Comparison of ENCODE assay signal across 20 mouse cellular contexts in genomic region chr9:119835581-119836125, GRCm38 (mm10). TPM values are rescaled to one million over a fixed set of nuclear protein-coding genes. Genes with fewer than 3 reads are reported as not detected.
DNase-seq lines count a peak whose midpoint lies in the region; ATAC-seq and TF ChIP-seq lines count a peak whose summit lies in the region.
"Had no signal": no experiment of that assay in that cellular context is flagged by ENCODE, and none has a peak within 500 bp of the region (broad histone marks: within the 10 kb centered on the region; RNA-seq: fewer than 3 reads in every experiment).

No protein-coding gene starts in this region.

- peak overlapping the region; percentile 7; the same call in 1 of the 2 replicates for H3K9ac ChIP-seq in forebrain, embryonic 11.5 days (ENCODE audit: low read length)
- H3K9ac ChIP-seq: embryonic facial prominence, embryonic 13.5 days; liver, embryonic 13.5 days; lung, embryonic 15.5 days; midbrain, embryonic 13.5 days; stomach, embryonic 15.5 days had no signal

- ATAC-seq in forebrain, embryonic 11.5 days (replicated peaks; ENCODE audit: low FRiP score), result no peak
- ATAC-seq: midbrain, embryonic 13.5 days had no signal

- no peaks in the 10 kb centered on the region for H3K36me3 ChIP-seq in forebrain, embryonic 11.5 days (ENCODE audit: control insufficient read depth, insufficient read depth, low read length)
- no peaks in the 10 kb centered on the region for H3K36me3 ChIP-seq in kidney, adult 2 months (ENCODE audit: control insufficient read depth, insufficient read depth, low read length)
- no peaks in the 10 kb centered on the region for H3K36me3 ChIP-seq in midbrain, embryonic 10.5 days
- H3K36me3 ChIP-seq: embryonic facial prominence, embryonic 13.5 days; liver, embryonic 13.5 days; lung, embryonic 15.5 days; midbrain, embryonic 13.5 days; stomach, embryonic 15.5 days had no signal

- H3K4me3 ChIP-seq in forebrain, embryonic 11.5 days (ENCODE audit: low read depth, low read length), result no peak overlapping the region
- H3K4me3 ChIP-seq in kidney, adult 2 months (ENCODE audit: insufficient read depth, low read depth, low read length), result no peak overlapping the region
- H3K4me3 ChIP-seq in midbrain, embryonic 10.5 days, result no peak overlapping the region
- no peak overlapping the region for H3K4me3 ChIP-seq in gastrocnemius, adult 2 months
- H3K4me3 ChIP-seq: embryonic facial prominence, embryonic 13.5 days; heart, adult 2 months; layer of hippocampus, adult 2 months; liver, embryonic 13.5 days; lung, embryonic 15.5 days; midbrain, embryonic 13.5 days; myocyte; stomach, embryonic 15.5 days had no signal

- TF ChIP-seq CTCF in brain, embryonic 14.5 days (IDR thresholded peaks at IDR 0.05; ENCODE audit: borderline replicate concordance, extremely low read depth, insufficient read depth, insufficient read length), result no peak
- no peak for TF ChIP-seq CTCF in kidney, adult 2 months (conservative IDR thresholded peaks at IDR 0.05; ENCODE audit: insufficient read depth, insufficient read length, low read depth, low read length)
- no peak for TF ChIP-seq CTCF in gastrocnemius, adult 2 months (IDR thresholded peaks at IDR 0.05)

- intact Hi-C loops in gastrocnemius, adult 2 months (cut with DNase I), result no loop called here

- WGBS in forebrain, embryonic 11.5 days, result 41% methylated on average over 9 of the region's 9 CpGs
- WGBS in kidney, adult 2 months, result 29% methylated on average over 9 of the region's 9 CpGs
- 60% methylated on average over 9 of the region's 9 CpGs for WGBS in midbrain, embryonic 10.5 days

- no peaks in the 10 kb centered on the region for H3K9me3 ChIP-seq in forebrain, embryonic 11.5 days (ENCODE audit: control insufficient read depth, low read length)
- H3K9me3 ChIP-seq in midbrain, embryonic 10.5 days (replicated peaks), result no peaks in the 10 kb centered on the region
- H3K9me3 ChIP-seq: embryonic facial prominence, embryonic 13.5 days; liver, embryonic 13.5 days; lung, embryonic 15.5 days; midbrain, embryonic 13.5 days; stomach, embryonic 15.5 days had no signal

- TF ChIP-seq POLR2A in brain, embryonic 14.5 days (IDR thresholded peaks at IDR 0.05; ENCODE audit: borderline replicate concordance, extremely low read depth, insufficient read depth, insufficient read length, poor library complexity, severe bottlenecking), result no peak
- TF ChIP-seq POLR2A in kidney, adult 2 months (IDR thresholded peaks at IDR 0.05; ENCODE audit: low read depth, low read length), result no peak

- no peak overlapping the region for H3K4me2 ChIP-seq in forebrain, embryonic 11.5 days (ENCODE audit: low read depth, low read length, severe bottlenecking)
- H3K4me2 ChIP-seq: embryonic facial prominence, embryonic 13.5 days; liver, embryonic 13.5 days; lung, embryonic 15.5 days; midbrain, embryonic 13.5 days; stomach, embryonic 15.5 days had no signal

- no peaks in the 10 kb centered on the region for H3K27me3 ChIP-seq in forebrain, embryonic 11.5 days (ENCODE audit: control insufficient read depth, insufficient read depth, low read length)
- H3K27me3 ChIP-seq in kidney, adult 2 months (replicated peaks; ENCODE audit: control insufficient read depth, insufficient read depth, low read length), result no peaks in the 10 kb centered on the region
- H3K27me3 ChIP-seq in midbrain, embryonic 10.5 days (ENCODE audit: low read depth, poor library complexity, severe bottlenecking), result peaks cover 8% of the 10 kb centered on the region; the same call in 1 of the 2 replicates
- H3K27me3 ChIP-seq: liver, embryonic 13.5 days; lung, embryonic 15.5 days; midbrain, embryonic 13.5 days; stomach, embryonic 15.5 days had no signal

- H3K4me1 ChIP-seq in forebrain, embryonic 11.5 days (replicated peaks; ENCODE audit: control insufficient read depth, insufficient read depth, low read length), result no peaks in the 10 kb centered on the region; the same call in 1 of the 2 replicates
- H3K4me1 ChIP-seq in kidney, adult 2 months (ENCODE audit: control insufficient read depth, insufficient read depth, low read length), result peaks cover 15% of the 10 kb centered on the region; the same call in 1 of the 2 replicates
- peaks cover 6% of the 10 kb centered on the region for H3K4me1 ChIP-seq in midbrain, embryonic 10.5 days
- H3K4me1 ChIP-seq: liver, embryonic 13.5 days; lung, embryonic 15.5 days; stomach, embryonic 15.5 days had no signal

- no peak overlapping the region for H3K27ac ChIP-seq in forebrain, embryonic 11.5 days (ENCODE audit: low read depth, low read length)
- peak overlapping the region; percentile 66 for H3K27ac ChIP-seq in kidney, adult 2 months (ENCODE audit: insufficient read depth, low read depth, low read length)
- no peak overlapping the region for H3K27ac ChIP-seq in midbrain, embryonic 10.5 days (replicated peaks)
- no peak overlapping the region for H3K27ac ChIP-seq in gastrocnemius, adult 2 months
- H3K27ac ChIP-seq: embryonic facial prominence, embryonic 13.5 days; heart, adult 2 months; layer of hippocampus, adult 2 months; liver, embryonic 13.5 days; lung, embryonic 15.5 days; midbrain, embryonic 13.5 days; stomach, embryonic 15.5 days had no signal

- DNase-seq in brain, embryonic 14.5 days (ENCODE audit: low read depth), result peak; percentile 76
- DNase-seq in forebrain, embryonic 11.5 days (ENCODE audit: low spot score), result no peak
- DNase-seq in kidney, adult 2 months, result peak; percentile 77
- DNase-seq in kidney, postnatal 25 days, result peak; percentile 31 to 69
- no peak for DNase-seq in adrenal gland, adult (ENCODE audit: inconsistent age in 2 of 2, low spot score in 1 of 2)
- DNase-seq in midbrain, embryonic 10.5 days (ENCODE audit: low spot score), result no peak
- no peak for DNase-seq in gastrocnemius, adult 2 months
- DNase-seq: cerebellum, adult 9-10 months; heart, adult 2 months; heart, postnatal 10 days; liver, embryonic 13.5 days; spleen, adult 18-20 months; thymus, adult 2 months had no signal

RNA-seq across cellular contexts. Expression of gene Scn11a, which starts 10.4 kb away (rescaled TPM):
- polyA plus RNA-seq in brain, embryonic 14.5 days (2012; rRNA removed), result 0.18 and 0.21 TPM in 2 replicates
- polyA plus RNA-seq in forebrain, embryonic 11.5 days (2014; fragmentation: Nextera tagmentation; extraction: Ambion mirVana), result 1.1 and 1.5 TPM in 2 replicates
- polyA plus RNA-seq in kidney, adult 2 months (2012; rRNA removed), result 0.01 and 0.03 TPM in 2 replicates
- polyA plus RNA-seq in midbrain, embryonic 10.5 days (2016; fragmentation: Nextera tagmentation; extraction: Ambion mirVana), result 0.21 and 0.36 TPM in 2 replicates
- not detected for total RNA-seq in gastrocnemius, adult 2 months (2021)
- total RNA-seq: layer of hippocampus, adult 2 months had no signal
- polyA plus RNA-seq: cortical plate, adult 2 months; embryonic facial prominence, embryonic 13.5 days; liver, embryonic 13.5 days; lung, embryonic 15.5 days had no signal

RNA-seq across cellular contexts. Expression of gene Wdr48, which starts 59.0 kb away (rescaled TPM):
- 81.1 and 84.2 TPM in 2 replicates for polyA plus RNA-seq in brain, embryonic 14.5 days (2012; rRNA removed)
- 60.7 and 67.0 TPM in 2 replicates for polyA plus RNA-seq in forebrain, embryonic 11.5 days (2014; fragmentation: Nextera tagmentation; extraction: Ambion mirVana)
- polyA plus RNA-seq in kidney, adult 2 months (2012; rRNA removed), result 27.3 and 32.2 TPM in 2 replicates
- polyA plus RNA-seq in midbrain, embryonic 10.5 days (2016; fragmentation: Nextera tagmentation; extraction: Ambion mirVana), result 65.8 and 71.6 TPM in 2 replicates
- 10 to 100 TPM; 14.3 to 15.9 TPM for total RNA-seq in gastrocnemius, adult 2 months (2021)

Comparison
In these comparisons a context has a peak if more than half of its experiments do, and no peak if none do; other contexts are left out.
1. DNase-seq: peak in brain, embryonic 14.5 days (single experiment), kidney, adult 2 months (single experiment) and kidney, postnatal 25 days (2 of 2); none in forebrain, embryonic 11.5 days (single experiment), adrenal gland, adult (0 of 2), midbrain, embryonic 10.5 days (single experiment) and gastrocnemius, adult 2 months (single experiment).